Mouse (Mus musculus) CH12.LX (cell line): ENCODE results near the gene Vill.

Experiments used
- POLR2A ChIP-seq: IDR thresholded peaks from 2 replicates; pipeline ENCODE4 v1.6.1; 2011; ENCODE audit warnings: low read depth, mild to moderate bottlenecking, improper control_type of control experiment, low read length
- RAD21 ChIP-seq: IDR thresholded peaks from 2 replicates; pipeline ENCODE4 v1.6.1; 2011; ENCODE audit warnings: low read depth, mild to moderate bottlenecking, low read length, improper control_type of control experiment, moderate library complexity

GRCm38 (mm10) chr9:119003990-119004702, 48.4 kb upstream of the Vill start:
- TF ChIP-seq POLR2A (no peak), RAD21 (no peak)
